10 mouse cellular contexts compared by ENCODE assay signal in genomic region chr11:31664186-31664585, GRCm38 (mm10). TPM values are rescaled to one million over a fixed set of nuclear protein-coding genes. Genes with fewer than 3 reads are reported as not detected.
DNase-seq lines count a peak whose midpoint lies in the region; ATAC-seq and TF ChIP-seq lines count a peak whose summit lies in the region.
"Had no signal": no experiment of that assay in that cellular context is flagged by ENCODE, and none has a peak within 500 bp of the region (broad histone marks: within the 10 kb centered on the region; RNA-seq: fewer than 3 reads in every experiment).

No protein-coding gene starts in this region.

- 77% methylated on average over 2 of the region's 2 CpGs for WGBS in forebrain, embryonic 14.5 days
- 82% methylated on average over 2 of the region's 2 CpGs for WGBS in forebrain, embryonic 11.5 days
- WGBS in liver, embryonic 14.5 days (ENCODE audit: insufficient replicate concordance): 55% methylated on average over 2 of the region's 2 CpGs
- WGBS in liver, embryonic 11.5 days: 73% methylated on average over 2 of the region's 2 CpGs
- WGBS in hindbrain, embryonic 16.5 days: 75% methylated on average over 2 of the region's 2 CpGs

- DNase-seq in forebrain, embryonic 14.5 days (ENCODE audit: low spot score): no peak
- no peak for DNase-seq in forebrain, embryonic 11.5 days (ENCODE audit: low spot score)
- no peak for DNase-seq in liver, embryonic 14.5 days (ENCODE audit: low read depth in 3 of 3, low spot score in 3 of 3)
- no peak for DNase-seq in liver, embryonic 11.5 days (ENCODE audit: low spot score)
- DNase-seq: embryo, embryonic 11 days; liver had no signal

- H3K9ac ChIP-seq in forebrain, embryonic 14.5 days (ENCODE audit: low read length): no peak overlapping the region
- no peak overlapping the region for H3K9ac ChIP-seq in forebrain, embryonic 11.5 days (ENCODE audit: low read length)
- no peak overlapping the region for H3K9ac ChIP-seq in liver, embryonic 14.5 days (replicated peaks)
- no peak overlapping the region for H3K9ac ChIP-seq in liver, embryonic 11.5 days (ENCODE audit: low read depth, low read length)
- H3K9ac ChIP-seq in hindbrain, embryonic 16.5 days (ENCODE audit: low read depth, low read length): no peak overlapping the region

- no peak overlapping the region for H3K4me3 ChIP-seq in forebrain, embryonic 14.5 days (ENCODE audit: low read depth, low read length)
- H3K4me3 ChIP-seq in forebrain, embryonic 11.5 days (ENCODE audit: low read depth, low read length): no peak overlapping the region
- no peak overlapping the region for H3K4me3 ChIP-seq in liver, embryonic 14.5 days (ENCODE audit: insufficient read depth in 1 of 2, low read depth in 2 of 2, low read length in 2 of 2)
- no peak overlapping the region for H3K4me3 ChIP-seq in liver, embryonic 11.5 days (ENCODE audit: low read depth, low read length)
- H3K4me3 ChIP-seq in hindbrain, embryonic 16.5 days (ENCODE audit: low read length): no peak overlapping the region

- H3K27me3 ChIP-seq in forebrain, embryonic 14.5 days (replicated peaks; ENCODE audit: control insufficient read depth, insufficient read depth, low read length): no peaks in the 10 kb centered on the region
- no peaks in the 10 kb centered on the region for H3K27me3 ChIP-seq in forebrain, embryonic 11.5 days (ENCODE audit: control insufficient read depth, insufficient read depth, low read length)
- H3K27me3 ChIP-seq in liver, embryonic 14.5 days (ENCODE audit: control insufficient read depth, insufficient read depth, low read length): no peaks in the 10 kb centered on the region
- no peaks in the 10 kb centered on the region for H3K27me3 ChIP-seq in liver, embryonic 11.5 days (replicated peaks; ENCODE audit: control insufficient read depth, insufficient read depth, low read length)
- H3K27me3 ChIP-seq in hindbrain, embryonic 16.5 days (replicated peaks; ENCODE audit: control insufficient read depth, insufficient read depth, low read length): no peaks in the 10 kb centered on the region

- H3K4me2 ChIP-seq in forebrain, embryonic 14.5 days (ENCODE audit: low read length): no peak overlapping the region
- H3K4me2 ChIP-seq in forebrain, embryonic 11.5 days (ENCODE audit: low read depth, low read length, severe bottlenecking): no peak overlapping the region
- no peak overlapping the region for H3K4me2 ChIP-seq in liver, embryonic 14.5 days (ENCODE audit: low read depth)
- H3K4me2 ChIP-seq in liver, embryonic 11.5 days: no peak overlapping the region
- no peak overlapping the region for H3K4me2 ChIP-seq in hindbrain, embryonic 16.5 days (ENCODE audit: low read length)

- H3K9me3 ChIP-seq in forebrain, embryonic 14.5 days (replicated peaks; ENCODE audit: control insufficient read depth, low read length): no peaks in the 10 kb centered on the region
- H3K9me3 ChIP-seq in forebrain, embryonic 11.5 days (ENCODE audit: control insufficient read depth, low read length): no peaks in the 10 kb centered on the region
- H3K9me3 ChIP-seq in liver, embryonic 14.5 days (ENCODE audit: control insufficient read depth, low read length): no peaks in the 10 kb centered on the region
- H3K9me3 ChIP-seq in liver, embryonic 11.5 days (ENCODE audit: control insufficient read depth, low read length): no peaks in the 10 kb centered on the region
- no peaks in the 10 kb centered on the region for H3K9me3 ChIP-seq in hindbrain, embryonic 16.5 days (ENCODE audit: control insufficient read depth, low read length)

- H3K27ac ChIP-seq in forebrain, embryonic 14.5 days (ENCODE audit: low read depth, low read length): no peak overlapping the region
- no peak overlapping the region for H3K27ac ChIP-seq in forebrain, embryonic 11.5 days (ENCODE audit: low read depth, low read length)
- H3K27ac ChIP-seq in liver, embryonic 14.5 days: no peak overlapping the region
- no peak overlapping the region for H3K27ac ChIP-seq in liver, embryonic 11.5 days (ENCODE audit: low read depth, low read length)
- no peak overlapping the region for H3K27ac ChIP-seq in hindbrain, embryonic 16.5 days (ENCODE audit: low read depth, low read length)

- TF ChIP-seq EP300 in liver, embryonic 14.5 days (IDR thresholded peaks at IDR 0.05; ENCODE audit: low read depth): no peak

- peak; percentile 23; the same call in 1 of the 2 replicates for TF ChIP-seq CTCF in liver, embryonic 14.5 days (IDR thresholded peaks at IDR 0.05; ENCODE audit: low read depth)

- H3K4me1 ChIP-seq in forebrain, embryonic 14.5 days (ENCODE audit: control insufficient read depth, insufficient read depth, low read length): no peaks in the 10 kb centered on the region
- no peaks in the 10 kb centered on the region for H3K4me1 ChIP-seq in forebrain, embryonic 11.5 days (replicated peaks; ENCODE audit: control insufficient read depth, insufficient read depth, low read length)
- no peaks in the 10 kb centered on the region for H3K4me1 ChIP-seq in liver, embryonic 14.5 days (replicated peaks; ENCODE audit: control insufficient read depth in 2 of 2, insufficient read depth in 2 of 2, low read length in 1 of 2)
- H3K4me1 ChIP-seq in liver, embryonic 11.5 days (replicated peaks; ENCODE audit: control insufficient read depth, insufficient read depth, low read length): no peaks in the 10 kb centered on the region
- H3K4me1 ChIP-seq in hindbrain, embryonic 16.5 days (ENCODE audit: control insufficient read depth, insufficient read depth, low read depth, low read length): no peaks in the 10 kb centered on the region; the same call in 1 of the 2 replicates

- ATAC-seq in forebrain, embryonic 14.5 days: peak; percentile 25; the same call in 1 of the 2 replicates
- ATAC-seq in forebrain, embryonic 11.5 days (replicated peaks; ENCODE audit: low FRiP score): no peak
- ATAC-seq in liver, embryonic 14.5 days (ENCODE audit: insufficient read depth): no peak
- ATAC-seq in liver, embryonic 11.5 days (replicated peaks; ENCODE audit: low FRiP score): no peak
- ATAC-seq in common myeloid progenitor, adult 5-6 weeks (replicated peaks; ENCODE audit: low read depth, poor library complexity, severe bottlenecking): peak; percentile 46; the same call in 1 of the 2 replicates
- ATAC-seq in megakaryocyte progenitor cell, adult 5-6 weeks (replicated peaks; ENCODE audit: poor library complexity): peak; percentile 72
- ATAC-seq in monocyte, adult 5-6 weeks (replicated peaks; ENCODE audit: insufficient number of reproducible peaks, low FRiP score, low TSS enrichment, poor library complexity, severe bottlenecking): no peak
- no peak for ATAC-seq in hindbrain, embryonic 16.5 days

- peaks cover 70% of the 10 kb centered on the region for H3K36me3 ChIP-seq in forebrain, embryonic 14.5 days (ENCODE audit: control insufficient read depth, insufficient read depth, low read length)
- peaks cover 12% of the 10 kb centered on the region for H3K36me3 ChIP-seq in forebrain, embryonic 11.5 days (ENCODE audit: control insufficient read depth, insufficient read depth, low read length)
- H3K36me3 ChIP-seq in liver, embryonic 14.5 days (replicated peaks; ENCODE audit: control insufficient read depth, insufficient read depth, low read depth): peaks cover 5% of the 10 kb centered on the region
- peaks cover 26% of the 10 kb centered on the region for H3K36me3 ChIP-seq in liver, embryonic 11.5 days (ENCODE audit: control insufficient read depth, insufficient read depth, low read length)
- H3K36me3 ChIP-seq in hindbrain, embryonic 16.5 days (ENCODE audit: control insufficient read depth, insufficient read depth, low read length): peaks cover 47% of the 10 kb centered on the region

RNA-seq across cellular contexts. Expression of gene Bod1, which starts 7.5 kb away (rescaled TPM):
- polyA plus RNA-seq in forebrain, embryonic 14.5 days (2014; fragmentation: Nextera tagmentation; extraction: Ambion mirVana): 154 and 184 TPM in 2 replicates
- 141 and 157 TPM in 2 replicates for polyA plus RNA-seq in forebrain, embryonic 11.5 days (2014; fragmentation: Nextera tagmentation; extraction: Ambion mirVana)
- polyA plus RNA-seq in liver, embryonic 14.5 days (2012; rRNA removed): 10.7 and 12.9 TPM in 2 replicates
- polyA plus RNA-seq in liver, embryonic 14.5 days (2014; fragmentation: Nextera tagmentation; extraction: Ambion mirVana): 11.6 and 12.2 TPM in 2 replicates
- polyA plus RNA-seq in liver, embryonic 11.5 days (2014; fragmentation: Nextera tagmentation; extraction: Ambion mirVana): 39.7 and 40.1 TPM in 2 replicates
- 20.0 and 29.7 TPM in 2 replicates for total RNA-seq in common myeloid progenitor, adult 5-6 weeks (2017)
- 16.2 and 17.8 TPM in 2 replicates for total RNA-seq in megakaryocyte progenitor cell, adult 5-6 weeks (2015)
- total RNA-seq in megakaryocyte progenitor cell, adult 5-6 weeks (2017): 16.4 and 19.2 TPM in 2 replicates
- 10.8 to 18.3 TPM (median 12.3 TPM) in 3 replicates for total RNA-seq in monocyte, adult 5-6 weeks (2017)
- polyA plus RNA-seq in hindbrain, embryonic 16.5 days (2015; fragmentation: Nextera tagmentation; extraction: Ambion mirVana): 123 and 125 TPM in 2 replicates

Comparison
In these comparisons a context has a peak if more than half of its experiments do, and no peak if none do; other contexts are left out.
1. ATAC-seq: peak in forebrain, embryonic 14.5 days (single experiment), common myeloid progenitor, adult 5-6 weeks (single experiment) and megakaryocyte progenitor cell, adult 5-6 weeks (single experiment); none in forebrain, embryonic 11.5 days (single experiment), liver, embryonic 14.5 days (single experiment), liver, embryonic 11.5 days (single experiment), monocyte, adult 5-6 weeks (single experiment) and hindbrain, embryonic 16.5 days (single experiment).